Mouse (Mus musculus) hindbrain, embryonic 12.5 days (tissue): Measurements from ENCODE around the gene Cpa3. TPM values are rescaled to one million over a fixed set of nuclear protein-coding genes. Genes with fewer than 3 reads are reported as not detected.

Experiments used
- ATAC-seq: fragments of 200-750 bp; cut with Nextera tagmentation; 2 replicates; pipeline ENCODE4 v1.8.0; 2017; ENCODE audit warnings: moderate TSS enrichment; ENCODE audit not compliant: low FRiP score
- H3K27ac ChIP-seq: fragments of 300-500 bp; sonication (generic); 2 replicates; pipeline ENCODE4 v1.5.1; 2016; ENCODE audit warnings: mild to moderate bottlenecking
- H3K27me3 ChIP-seq: fragments of 300-500 bp; sonication (generic); 2 replicates; pipeline ENCODE4 v1.6.1; 2016; ENCODE audit warnings: mild to moderate bottlenecking
- H3K36me3 ChIP-seq: fragments of 300-500 bp; sonication (generic); 2 replicates; pipeline ENCODE4 v1.6.1; 2016; ENCODE audit warnings: mild to moderate bottlenecking
- H3K4me1 ChIP-seq: fragments of 300-500 bp; sonication (generic); 2 replicates; pipeline ENCODE4 v1.6.1; 2016
- H3K4me2 ChIP-seq: fragments of 300-500 bp; sonication (generic); replicated peaks from 2 replicates; pipeline ENCODE4 v1.6.1; 2016; ENCODE audit warnings: mild to moderate bottlenecking
- H3K4me3 ChIP-seq: fragments of 300-500 bp; sonication (generic); 2 replicates; pipeline ENCODE4 v1.5.1; 2016; ENCODE audit warnings: mild to moderate bottlenecking
- H3K9ac ChIP-seq: fragments of 300-500 bp; sonication (generic); 2 replicates; pipeline ENCODE4 v1.6.1; 2016; ENCODE audit warnings: mild to moderate bottlenecking, moderate library complexity
- H3K9me3 ChIP-seq: fragments of 300-500 bp; sonication (generic); replicated peaks from 2 replicates; pipeline ENCODE4 v1.6.1; 2016; ENCODE audit warnings: mild to moderate bottlenecking
- WGBS: fragments of 180-500 bp; shearing (Covaris S2); methylation state at CpG from one replicate; pipeline ENCODE4 v1.1.7; 2016; 5-methylcytosine and 5-hydroxymethylcytosine counted together
- polyA plus RNA-seq: library from polyadenylated mRNA; unstranded; fragments of >200 nt; fragmentation: Nextera tagmentation; extraction: Ambion mirVana; gene quantifications from 2 replicates; pipeline ENCODE4 v1.2.1, GENCODE M21; 2016

Gene Cpa3
- polyA plus RNA-seq = 0.81 and 1.6 TPM in 2 replicates

- Histone ChIP-seq H3K27ac (no peak within 1 kb of the TSS), H3K27me3 (no peaks in the 10 kb centered on the region), H3K9ac (no peak within 1 kb of the TSS), H3K4me2 (no peak within 1 kb of the TSS), H3K4me1 (no peaks in the 10 kb centered on the region), H3K9me3 (no peaks in the 10 kb centered on the region), H3K4me3 (no peak within 1 kb of the TSS), H3K36me3 (no peaks in the 10 kb centered on the region)
- WGBS = 87% methylated on average over 3 of the region's 3 CpGs
- ATAC-seq = no peak
Measured at GRCm38 (mm10) chr3:20242050-20242449, at the start of gene Cpa3. TSS of gene Cpa3 (minus strand) at chr3:20242181.

DNA sequence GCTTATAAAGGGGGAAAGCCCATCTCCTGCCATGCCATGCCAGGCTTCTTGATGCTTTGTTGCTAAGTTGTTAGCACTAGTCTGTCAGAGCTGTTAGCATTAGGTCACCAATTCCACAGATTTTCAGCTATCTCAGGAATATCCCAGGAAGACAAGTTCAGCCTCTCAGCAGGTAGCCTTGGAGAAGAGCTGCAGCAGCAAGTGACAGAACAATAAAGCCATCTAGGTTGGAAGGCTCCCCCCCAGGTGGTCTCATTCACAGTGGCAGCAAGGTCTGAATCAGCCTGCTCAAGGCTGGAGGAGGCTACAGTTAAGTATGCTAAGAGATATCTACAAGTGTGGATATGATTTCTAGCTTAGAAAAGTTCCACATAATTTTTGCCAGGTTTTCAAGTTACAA, 49.4 kb upstream of the Cpa3 start:
- H3K27me3 ChIP-seq = no peaks in the 10 kb centered on the region
- H3K4me1 ChIP-seq = no peaks in the 10 kb centered on the region
- no peaks in the 10 kb centered on the region for H3K36me3 ChIP-seq
- no peak overlapping the region for H3K9ac ChIP-seq
- no peak overlapping the region for H3K4me2 ChIP-seq
- ATAC-seq = no peak
- H3K27ac ChIP-seq = no peak overlapping the region
- no peak overlapping the region for H3K4me3 ChIP-seq
- no peaks in the 10 kb centered on the region for H3K9me3 ChIP-seq

- H3K4me3 ChIP-seq = no peak overlapping the region
- WGBS = 93% methylated on average over 2 of the region's 2 CpGs
- no peaks in the 10 kb centered on the region for H3K36me3 ChIP-seq
- no peak overlapping the region for H3K4me2 ChIP-seq
- no peaks in the 10 kb centered on the region for H3K9me3 ChIP-seq
- H3K4me1 ChIP-seq = no peaks in the 10 kb centered on the region
- H3K27me3 ChIP-seq = no peaks in the 10 kb centered on the region
- ATAC-seq = no peak
- H3K9ac ChIP-seq = no peak overlapping the region
- no peak overlapping the region for H3K27ac ChIP-seq
Measured at GRCm38 (mm10) chr3:20288761-20289160, 46.8 kb upstream of the Cpa3 start.

DNA sequence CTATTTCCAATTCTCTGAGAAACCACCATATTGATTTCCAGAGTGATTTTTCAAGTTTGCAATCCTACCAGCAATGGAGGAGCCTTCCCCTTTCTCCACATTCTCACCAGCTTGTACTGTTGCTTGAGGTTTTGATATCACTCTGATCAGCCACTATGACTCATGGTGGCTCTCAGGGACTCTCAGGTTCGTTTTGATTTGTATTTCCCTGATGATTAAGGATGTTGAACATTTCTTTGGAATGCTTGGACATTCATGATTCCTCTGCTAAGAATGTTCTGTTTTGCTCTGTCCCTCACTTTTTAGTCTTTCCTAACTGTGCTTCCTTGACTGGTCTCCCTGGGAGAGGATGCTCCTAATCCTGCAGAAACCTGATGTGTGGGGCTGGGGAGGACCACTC, 39.8 kb upstream of the Cpa3 start:
- Histone ChIP-seq H3K4me2 (no peak overlapping the region), H3K36me3 (no peaks in the 10 kb centered on the region), H3K27ac (no peak overlapping the region), H3K27me3 (no peaks in the 10 kb centered on the region), H3K4me3 (no peak overlapping the region), H3K9me3 (no peaks in the 10 kb centered on the region), H3K9ac (no peak overlapping the region), H3K4me1 (no peaks in the 10 kb centered on the region)
- no peak for ATAC-seq
- WGBS = 61% methylated on average over 1 of the region's 1 CpGs

GRCm38 (mm10) chr3:20275633-20276032, 33.7 kb upstream of the Cpa3 start, which contains the start of gene Cpb1:
TSS of gene Cpb1 (minus strand) at chr3:20275733.
- no peak for ATAC-seq
- Histone ChIP-seq H3K4me3 (no peak within 1 kb of the TSS), H3K27ac (no peak within 1 kb of the TSS), H3K4me1 (no peaks in the 10 kb centered on the region), H3K4me2 (no peak within 1 kb of the TSS), H3K9me3 (no peaks in the 10 kb centered on the region), H3K36me3 (no peaks in the 10 kb centered on the region), H3K27me3 (no peaks in the 10 kb centered on the region), H3K9ac (no peak within 1 kb of the TSS)
- 87% methylated on average over 3 of the region's 3 CpGs for WGBS

GRCm38 (mm10) chr3:20254566-20255479, 12.8 kb upstream of the Cpa3 start:
- Histone ChIP-seq H3K27ac (no peak overlapping the region), H3K9me3 (no peaks in the 10 kb centered on the region), H3K9ac (no peak overlapping the region), H3K36me3 (no peaks in the 10 kb centered on the region), H3K4me3 (no peak overlapping the region), H3K4me2 (no peak overlapping the region), H3K27me3 (no peaks in the 10 kb centered on the region), H3K4me1 (no peaks in the 10 kb centered on the region)
- no peak for ATAC-seq
- 54% methylated on average over 9 of the region's 9 CpGs for WGBS

GRCm38 (mm10) chr3:20243913-20244312, 1.9 kb upstream of the Cpa3 start:
- Histone ChIP-seq H3K27ac (no peak overlapping the region), H3K9me3 (no peaks in the 10 kb centered on the region), H3K9ac (no peak overlapping the region), H3K4me3 (no peak overlapping the region), H3K4me1 (no peaks in the 10 kb centered on the region), H3K4me2 (no peak overlapping the region), H3K36me3 (no peaks in the 10 kb centered on the region), H3K27me3 (no peaks in the 10 kb centered on the region)
- no peak for ATAC-seq
- WGBS = 94% methylated on average over 1 of the region's 1 CpGs

GRCm38 (mm10) chr3:20239741-20240140, 2.2 kb downstream of the Cpa3 start:
- Histone ChIP-seq H3K27ac (no peak overlapping the region), H3K9me3 (no peaks in the 10 kb centered on the region), H3K9ac (no peak overlapping the region), H3K36me3 (no peaks in the 10 kb centered on the region), H3K4me1 (no peaks in the 10 kb centered on the region), H3K4me2 (no peak overlapping the region), H3K4me3 (no peak overlapping the region), H3K27me3 (no peaks in the 10 kb centered on the region)
- ATAC-seq = no peak
- 87% methylated on average over 3 of the region's 3 CpGs for WGBS

DNA sequence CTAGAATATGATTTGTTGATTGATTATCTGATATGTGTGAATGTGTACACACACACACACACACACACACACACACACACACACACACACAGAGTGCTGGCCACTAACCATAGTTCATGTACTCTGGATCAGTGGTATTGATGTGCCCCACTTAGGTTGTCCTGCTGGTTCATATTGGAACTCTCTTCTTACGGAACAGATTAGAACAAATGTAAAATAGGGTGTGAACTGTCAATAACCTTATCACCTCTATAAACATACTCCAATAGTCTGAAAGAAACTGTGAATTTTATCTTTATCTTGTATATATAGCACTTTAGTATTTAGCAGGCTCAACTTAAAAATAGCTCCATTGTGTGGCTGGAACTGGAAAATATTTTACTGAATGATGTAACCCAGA, 5.0 kb downstream of the Cpa3 start:
- Histone ChIP-seq H3K36me3 (no peaks in the 10 kb centered on the region), H3K4me2 (no peak overlapping the region), H3K27ac (no peak overlapping the region), H3K9me3 (no peaks in the 10 kb centered on the region), H3K4me1 (no peaks in the 10 kb centered on the region), H3K4me3 (no peak overlapping the region), H3K27me3 (no peaks in the 10 kb centered on the region), H3K9ac (no peak overlapping the region)
- ATAC-seq = no peak
- WGBS = 88% methylated on average over 1 of the region's 1 CpGs

GRCm38 (mm10) chr3:20229027-20229426, 13.0 kb downstream of the Cpa3 start:
- no peaks in the 10 kb centered on the region for H3K9me3 ChIP-seq
- H3K4me3 ChIP-seq = no peak overlapping the region
- H3K27ac ChIP-seq = no peak overlapping the region
- no peak overlapping the region for H3K4me2 ChIP-seq
- H3K4me1 ChIP-seq = no peaks in the 10 kb centered on the region
- no peaks in the 10 kb centered on the region for H3K27me3 ChIP-seq
- ATAC-seq = no peak
- H3K36me3 ChIP-seq = no peaks in the 10 kb centered on the region
- WGBS = 84% methylated on average over 1 of the region's 1 CpGs
- H3K9ac ChIP-seq = no peak overlapping the region

GRCm38 (mm10) chr3:20225429-20225828, 16.6 kb downstream of the Cpa3 start:
- Histone ChIP-seq H3K9ac (no peak overlapping the region), H3K4me2 (no peak overlapping the region), H3K27ac (no peak overlapping the region), H3K9me3 (no peaks in the 10 kb centered on the region), H3K36me3 (no peaks in the 10 kb centered on the region), H3K4me1 (no peaks in the 10 kb centered on the region), H3K4me3 (no peak overlapping the region), H3K27me3 (no peaks in the 10 kb centered on the region)
- 83% methylated on average over 2 of the region's 2 CpGs for WGBS
- ATAC-seq = no peak

GRCm38 (mm10) chr3:20222926-20223698, 18.9 kb downstream of the Cpa3 start:
- Histone ChIP-seq H3K4me2 (no peak overlapping the region), H3K36me3 (no peaks in the 10 kb centered on the region), H3K9me3 (no peaks in the 10 kb centered on the region), H3K27ac (no peak overlapping the region), H3K27me3 (no peaks in the 10 kb centered on the region), H3K4me3 (no peak overlapping the region), H3K9ac (no peak overlapping the region), H3K4me1 (no peaks in the 10 kb centered on the region)
- ATAC-seq = no peak
- 86% methylated on average over 9 of the region's 9 CpGs for WGBS
